Mouse (Mus musculus) cerebellum, adult 2 months (tissue): ENCODE results near the gene Avpr1b.

ENCODE experiments used
- CTCF ChIP-seq: fragments of 200-500 bp; IDR thresholded peaks from 2 replicates; pipeline ENCODE4 v1.5.1; 2011; ENCODE audit warnings: low read depth, mild to moderate bottlenecking, control low read depth, low read length, moderate library complexity, borderline replicate concordance; ENCODE audit not compliant: insufficient read depth
- POLR2A ChIP-seq: fragments of 200-500 bp; IDR thresholded peaks from 2 replicates; pipeline ENCODE4 v1.6.1; 2011; ENCODE audit warnings: low read length, control low read depth, borderline replicate concordance; ENCODE audit not compliant: insufficient read depth

- no peak for TF ChIP-seq POLR2A
- no peak for TF ChIP-seq CTCF
Measured at GRCm38 (mm10) chr1:131560500-131560899, 38.5 kb upstream of the Avpr1b start.
